Mouse (Mus musculus) lung, adult 2 months (tissue): ENCODE measurements at regions not wholly inside any gene's neighbourhood (a gene's known extent, or its start where the extent isn't known, plus 50 kb on each side); places are given as distances from the start of the nearest gene placed in this dataset.
"Not testable (repeated sequence)": the region's sequence is repeated elsewhere in the genome, so short reads cannot be mapped to it uniquely, and the experiment has no call there.

Source experiments
- CTCF ChIP-seq: fragments of 200-500 bp; IDR thresholded peaks from 2 replicates; pipeline ENCODE4 v1.5.1; 2011; ENCODE audit warnings: mild to moderate bottlenecking, low read length, control low read depth; ENCODE audit not compliant: insufficient read depth
- POLR2A ChIP-seq: fragments of 200-500 bp; IDR thresholded peaks from 2 replicates; pipeline ENCODE4 v1.6.1; 2011; ENCODE audit warnings: low read depth, mild to moderate bottlenecking, control low read depth, low read length, borderline replicate concordance; ENCODE audit errors: extremely low read depth

GRCm38 (mm10) chr3:18828788-18829320 lies 799.6 kb downstream of the 1700064H15Rik start:
- not testable (repeated sequence) for TF ChIP-seq POLR2A, CTCF
